Mouse (Mus musculus): ENCODE measurements around the gene Plcb1. TPM values are rescaled to one million over a fixed set of nuclear protein-coding genes. Genes with fewer than 3 reads are reported as not detected.

Gene Plcb1
- polyA plus RNA-seq, 1 experiment from 2014 or later, result 11.4 TPM

GRCm38 (mm10) chr2:135214746-135215448, 429.0 kb downstream of the Plcb1 start:
- no peaks in the 10 kb centered on the region for H3K27me3 ChIP-seq
- no peak overlapping the region for H3K4me2 ChIP-seq
- H3K4me1 ChIP-seq (replicated peaks), result no peaks in the 10 kb centered on the region
- no peak overlapping the region for H3K4me3 ChIP-seq (replicated peaks)
- H3K36me3 ChIP-seq, result no peaks in the 10 kb centered on the region
- H3K9me3 ChIP-seq, result no peaks in the 10 kb centered on the region
- no peak overlapping the region for H3K9ac ChIP-seq (replicated peaks)
- ATAC-seq (ENCODE audit: insufficient number of reproducible peaks, insufficient read depth, low FRiP score, low TSS enrichment, low read depth), result no peak
- H3K27ac ChIP-seq, result no peak overlapping the region
- 51% methylated on average over 4 of the region's 4 CpGs for WGBS

GRCm38 (mm10) chr2:135219406-135219805, 433.5 kb downstream of the Plcb1 start:
- Histone ChIP-seq H3K36me3 (no peaks in the 10 kb centered on the region), H3K9me3 (no peaks in the 10 kb centered on the region), H3K4me1 (replicated peaks) (no peaks in the 10 kb centered on the region), H3K27ac (no peak overlapping the region), H3K4me2 (no peak overlapping the region), H3K4me3 (replicated peaks) (no peak overlapping the region), H3K27me3 (no peaks in the 10 kb centered on the region), H3K9ac (replicated peaks) (no peak overlapping the region)
- ATAC-seq (ENCODE audit: insufficient number of reproducible peaks, insufficient read depth, low FRiP score, low TSS enrichment, low read depth), result no peak
- WGBS, result 83% methylated on average over 3 of the region's 3 CpGs

GRCm38 (mm10) chr2:135225604-135226025, 439.7 kb downstream of the Plcb1 start:
- no peak overlapping the region for H3K9ac ChIP-seq (replicated peaks)
- H3K27me3 ChIP-seq, result no peaks in the 10 kb centered on the region
- H3K27ac ChIP-seq, result no peak overlapping the region
- WGBS, result 82% methylated on average over 3 of the region's 3 CpGs
- no peaks in the 10 kb centered on the region for H3K9me3 ChIP-seq
- no peak overlapping the region for H3K4me3 ChIP-seq (replicated peaks)
- H3K4me2 ChIP-seq, result no peak overlapping the region
- H3K36me3 ChIP-seq, result no peaks in the 10 kb centered on the region
- ATAC-seq (ENCODE audit: insufficient number of reproducible peaks, insufficient read depth, low FRiP score, low TSS enrichment, low read depth), result no peak
- H3K4me1 ChIP-seq (replicated peaks), result no peaks in the 10 kb centered on the region

GRCm38 (mm10) chr2:135230262-135230661, 444.4 kb downstream of the Plcb1 start:
- no peak overlapping the region for H3K4me2 ChIP-seq
- H3K27ac ChIP-seq, result no peak overlapping the region
- no peak overlapping the region for H3K9ac ChIP-seq (replicated peaks)
- H3K36me3 ChIP-seq, result no peaks in the 10 kb centered on the region
- no peaks in the 10 kb centered on the region for H3K9me3 ChIP-seq
- H3K4me3 ChIP-seq (replicated peaks), result no peak overlapping the region
- 88% methylated on average over 3 of the region's 3 CpGs for WGBS
- H3K4me1 ChIP-seq (replicated peaks), result no peaks in the 10 kb centered on the region
- ATAC-seq (ENCODE audit: insufficient number of reproducible peaks, insufficient read depth, low FRiP score, low TSS enrichment, low read depth), result no peak
- H3K27me3 ChIP-seq, result no peaks in the 10 kb centered on the region

- 89% methylated on average over 1 of the region's 1 CpGs for WGBS
- Histone ChIP-seq H3K27ac (no peak overlapping the region), H3K4me2 (no peak overlapping the region), H3K9me3 (no peaks in the 10 kb centered on the region), H3K4me1 (replicated peaks) (no peaks in the 10 kb centered on the region), H3K36me3 (no peaks in the 10 kb centered on the region), H3K27me3 (no peaks in the 10 kb centered on the region), H3K4me3 (replicated peaks) (no peak overlapping the region), H3K9ac (replicated peaks) (no peak overlapping the region)
- no peak for ATAC-seq (ENCODE audit: insufficient number of reproducible peaks, insufficient read depth, low FRiP score, low TSS enrichment, low read depth)
Measured at GRCm38 (mm10) chr2:135242662-135243316, 456.9 kb downstream of the Plcb1 start.

- 63% methylated on average over 4 of the region's 4 CpGs for WGBS
- no peaks in the 10 kb centered on the region for H3K4me1 ChIP-seq (replicated peaks)
- no peak for ATAC-seq (ENCODE audit: insufficient number of reproducible peaks, insufficient read depth, low FRiP score, low TSS enrichment, low read depth)
Measured at GRCm38 (mm10) chr2:135243764-135244163, 457.9 kb downstream of the Plcb1 start.

GRCm38 (mm10) chr2:135249925-135250324, 464.1 kb downstream of the Plcb1 start:
- Histone ChIP-seq H3K4me3 (replicated peaks) (no peak overlapping the region), H3K27ac (no peak overlapping the region), H3K36me3 (no peaks in the 10 kb centered on the region), H3K9me3 (no peaks in the 10 kb centered on the region), H3K27me3 (no peaks in the 10 kb centered on the region), H3K4me1 (replicated peaks) (no peaks in the 10 kb centered on the region), H3K4me2 (no peak overlapping the region), H3K9ac (replicated peaks) (no peak overlapping the region)
- 92% methylated on average over 2 of the region's 2 CpGs for WGBS
- no peak for ATAC-seq (ENCODE audit: insufficient number of reproducible peaks, insufficient read depth, low FRiP score, low TSS enrichment, low read depth)

More at GRCm38 (mm10) chr2:135243764-135244163, 457.9 kb downstream of the Plcb1 start:
- no peak overlapping the region for H3K4me2 ChIP-seq
- H3K27me3 ChIP-seq, result no peaks in the 10 kb centered on the region
- H3K9ac ChIP-seq (replicated peaks), result no peak overlapping the region
- H3K36me3 ChIP-seq, result no peaks in the 10 kb centered on the region
- H3K4me3 ChIP-seq (replicated peaks), result no peak overlapping the region
- no peak overlapping the region for H3K27ac ChIP-seq
- no peaks in the 10 kb centered on the region for H3K9me3 ChIP-seq

GRCm38 (mm10) chr2:135251821-135252315, 466.0 kb downstream of the Plcb1 start:
- 95% methylated on average over 3 of the region's 3 CpGs for WGBS
- no peak overlapping the region for H3K9ac ChIP-seq (replicated peaks)
- no peaks in the 10 kb centered on the region for H3K36me3 ChIP-seq
- no peaks in the 10 kb centered on the region for H3K4me1 ChIP-seq (replicated peaks)
- H3K9me3 ChIP-seq, result no peaks in the 10 kb centered on the region
- ATAC-seq (ENCODE audit: insufficient number of reproducible peaks, insufficient read depth, low FRiP score, low TSS enrichment, low read depth), result no peak
- no peak overlapping the region for H3K27ac ChIP-seq
- no peak overlapping the region for H3K4me3 ChIP-seq (replicated peaks)
- no peak overlapping the region for H3K4me2 ChIP-seq
- no peaks in the 10 kb centered on the region for H3K27me3 ChIP-seq

- no peak overlapping the region for H3K9ac ChIP-seq (replicated peaks)
- H3K4me1 ChIP-seq (replicated peaks), result no peaks in the 10 kb centered on the region
- 79% methylated on average over 3 of the region's 3 CpGs for WGBS
- H3K27me3 ChIP-seq, result no peaks in the 10 kb centered on the region
- no peak overlapping the region for H3K27ac ChIP-seq
- no peaks in the 10 kb centered on the region for H3K9me3 ChIP-seq
- H3K4me2 ChIP-seq, result no peak overlapping the region
- ATAC-seq (ENCODE audit: insufficient number of reproducible peaks, insufficient read depth, low FRiP score, low TSS enrichment, low read depth), result no peak
- no peaks in the 10 kb centered on the region for H3K36me3 ChIP-seq
- no peak overlapping the region for H3K4me3 ChIP-seq (replicated peaks)
Measured at GRCm38 (mm10) chr2:135259136-135259535, 473.3 kb downstream of the Plcb1 start.

- H3K4me3 ChIP-seq (replicated peaks), result no peak overlapping the region
- no peaks in the 10 kb centered on the region for H3K36me3 ChIP-seq
- H3K4me2 ChIP-seq, result no peak overlapping the region
- no peaks in the 10 kb centered on the region for H3K4me1 ChIP-seq (replicated peaks)
- no peak overlapping the region for H3K9ac ChIP-seq (replicated peaks)
- H3K9me3 ChIP-seq, result no peaks in the 10 kb centered on the region
- no peaks in the 10 kb centered on the region for H3K27me3 ChIP-seq
- ATAC-seq (ENCODE audit: insufficient number of reproducible peaks, insufficient read depth, low FRiP score, low TSS enrichment, low read depth), result no peak
- no peak overlapping the region for H3K27ac ChIP-seq
- 77% methylated on average over 2 of the region's 2 CpGs for WGBS
Measured at GRCm38 (mm10) chr2:135263943-135264342, 478.1 kb downstream of the Plcb1 start.

- 79% methylated on average over 5 of the region's 5 CpGs for WGBS
- H3K27me3 ChIP-seq, result no peaks in the 10 kb centered on the region
- H3K27ac ChIP-seq, result no peak overlapping the region
- no peak overlapping the region for H3K9ac ChIP-seq (replicated peaks)
- H3K4me2 ChIP-seq, result no peak overlapping the region
- ATAC-seq (ENCODE audit: insufficient number of reproducible peaks, insufficient read depth, low FRiP score, low TSS enrichment, low read depth), result no peak
- H3K36me3 ChIP-seq, result no peaks in the 10 kb centered on the region
- no peaks in the 10 kb centered on the region for H3K4me1 ChIP-seq (replicated peaks)
- H3K9me3 ChIP-seq, result no peaks in the 10 kb centered on the region
- no peak overlapping the region for H3K4me3 ChIP-seq (replicated peaks)
Measured at GRCm38 (mm10) chr2:135274949-135275348, 489.1 kb downstream of the Plcb1 start.

Data from limb, embryonic 12.5 days (tissue).